Mouse (Mus musculus): Measurements from ENCODE around the gene Zfp92. TPM values are rescaled to one million over a fixed set of nuclear protein-coding genes. Genes with fewer than 3 reads are reported as not detected.
A peak's percentile ranks its signal among the peaks of the same experiment; 100 is the strongest.

Zfp92 gene
- total RNA-seq, 2 experiments from 2014 or later: 0.05 TPM; not detected in 1

DNA sequence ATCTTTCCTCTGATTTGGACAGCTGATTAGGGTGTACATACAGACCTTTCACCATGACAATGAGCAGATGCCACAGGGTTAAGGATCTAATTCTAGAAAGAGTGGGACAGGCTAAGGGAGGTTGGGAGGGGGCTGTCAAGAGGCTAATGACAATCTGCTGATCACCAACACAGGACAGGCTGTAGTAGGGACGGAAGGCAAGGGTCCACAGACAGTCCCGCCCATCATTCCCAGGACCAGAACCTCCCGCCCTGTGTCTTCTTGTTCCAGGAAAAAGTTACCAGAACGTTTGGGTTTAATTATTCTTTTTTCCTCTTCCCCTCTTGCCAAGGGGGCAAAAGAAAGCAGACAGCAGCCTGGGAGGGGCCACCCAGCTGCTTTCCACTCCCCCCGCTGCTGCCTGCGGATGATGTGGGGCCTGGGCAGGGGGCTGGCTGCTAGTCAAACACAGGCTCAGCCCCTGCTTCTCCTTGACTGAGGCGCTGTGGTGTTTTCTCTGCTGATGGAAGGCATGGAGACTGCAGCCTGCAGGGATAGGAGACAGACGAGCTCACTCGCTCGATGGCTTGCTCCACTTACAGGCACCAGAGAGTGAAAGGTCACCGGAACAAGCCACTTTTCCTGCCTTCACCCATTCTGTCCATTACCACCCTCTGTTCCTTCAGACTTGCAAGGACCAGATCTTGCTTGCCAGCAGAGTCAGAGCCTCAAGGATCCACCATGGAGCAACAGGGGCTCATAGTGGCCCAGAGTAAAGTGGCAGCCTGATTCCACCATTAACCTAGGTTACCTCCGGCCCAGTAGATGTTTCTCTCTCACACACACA is 63.7 kb downstream of the Zfp92 start:
- peak; percentile 15 for DNase-seq

DNA sequence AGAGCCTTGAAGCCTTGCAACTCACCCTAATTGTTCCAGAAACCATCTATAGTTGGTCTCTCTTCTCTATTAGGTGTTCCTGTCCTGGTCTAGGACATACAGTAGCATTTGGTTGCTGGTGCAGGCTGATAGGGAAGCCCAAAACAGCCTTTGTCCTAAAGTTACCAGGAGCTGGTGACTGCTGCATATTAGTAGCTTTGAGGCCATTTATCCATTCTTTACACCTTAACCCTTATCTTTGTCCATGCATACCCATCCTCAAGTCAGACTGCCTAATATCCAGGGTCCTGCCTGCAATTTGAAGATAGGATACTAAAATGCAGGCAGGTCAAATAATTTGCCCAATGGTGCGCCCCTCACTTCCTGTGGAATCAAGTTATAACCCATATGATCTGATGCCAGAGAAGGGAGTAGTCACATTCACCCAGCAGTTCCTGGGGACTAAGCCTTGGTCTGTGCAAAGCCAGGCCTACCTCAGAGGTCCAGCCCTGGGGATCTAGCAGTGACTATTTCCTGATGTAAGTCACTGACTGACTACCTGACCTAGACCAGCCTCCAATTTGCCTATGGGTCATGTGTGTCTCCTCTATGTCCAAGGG is 64.9 kb downstream of the Zfp92 start:
- DNase-seq: no peak

DNA sequence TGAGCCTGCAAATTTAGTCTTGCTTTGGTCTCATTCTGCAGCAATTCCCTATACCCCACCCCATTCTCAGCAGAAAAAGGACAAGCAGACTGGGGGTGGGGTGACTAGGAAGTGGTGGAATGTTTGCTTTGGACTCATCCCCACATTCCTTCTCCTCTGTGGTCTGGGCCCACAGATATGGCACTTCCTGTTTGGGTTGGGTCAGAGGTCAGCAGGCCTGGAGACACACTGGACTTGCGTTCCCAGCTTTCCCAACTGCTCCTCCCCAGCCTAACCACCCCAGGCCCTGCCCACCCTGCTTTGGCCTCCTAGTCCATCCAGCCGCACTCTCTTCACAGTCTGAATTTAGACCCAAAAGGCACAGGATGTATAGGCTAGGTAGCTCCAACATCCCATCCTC is 65.7 kb downstream of the Zfp92 start:
- DNase-seq: no peak

DNA sequence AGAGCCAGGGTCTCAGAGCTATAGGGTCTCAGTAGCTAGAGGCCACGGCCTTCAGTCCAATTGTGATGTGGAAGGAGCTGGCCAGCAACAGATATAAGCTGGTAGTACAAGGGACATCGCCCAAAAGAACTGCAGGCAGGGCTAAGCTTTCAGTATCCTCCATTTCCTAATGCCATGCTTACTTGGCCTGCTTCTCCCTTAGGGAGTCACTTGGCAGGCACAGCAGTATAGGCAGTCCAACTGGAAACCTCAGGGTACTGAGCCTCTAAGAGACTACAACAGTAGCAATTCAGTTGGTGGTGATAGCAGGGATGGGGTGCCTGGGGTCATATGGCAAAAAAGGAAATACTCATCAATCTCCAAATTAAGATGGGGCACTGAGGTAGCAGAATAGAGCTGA is 66.6 kb downstream of the Zfp92 start:
- no peak for DNase-seq

Other genes with a start within 250 kb of the Zfp92 start
- not detected for gene Spin2d, start 234.1 kb upstream of the Zfp92 start, total RNA-seq (2021)
- 1 to 10 TPM; 6.6 to 8.4 TPM for gene Xlr3b, start 218.9 kb upstream of the Zfp92 start, total RNA-seq (2021)
- gene Xlr4b, start 196.8 kb upstream of the Zfp92 start, total RNA-seq (2021): not detected
- gene F8a, start 182.8 kb upstream of the Zfp92 start, total RNA-seq (2021): 1 to 10 TPM; 7.5 to 8.2 TPM
- gene Xlr4c, start 168.0 kb upstream of the Zfp92 start, total RNA-seq (2021): under 1 TPM in 1 of 2 experiments, not detected in 1; 0.80 TPM
- gene Xlr3c, start 145.7 kb upstream of the Zfp92 start, total RNA-seq (2021): under 1 TPM; 0.38 to 0.45 TPM
- not detected for gene Xlr5a, start 118.1 kb upstream of the Zfp92 start, total RNA-seq (2021)
- not detected for gene Xlr5c, start 118.1 kb upstream of the Zfp92 start, total RNA-seq (2021)
- not detected for gene Gm45015, start 74.3 kb upstream of the Zfp92 start, total RNA-seq (2021)
- gene Zfp275, start 68.5 kb upstream of the Zfp92 start, total RNA-seq (2021): 10 to 100 TPM in 1 of 2 experiments, 1 to 10 TPM in 1; 8.5 to 12.8 TPM
- gene Gm18336, start 12.4 kb upstream of the Zfp92 start, total RNA-seq (2021): not detected
- not detected for gene Trex2, start 24.2 kb downstream of the Zfp92 start, total RNA-seq (2021)
- 10 to 100 TPM; 21.2 to 25.1 TPM for gene Haus7, start 47.9 kb downstream of the Zfp92 start, total RNA-seq (2021)
- 100 to 1,000 TPM; 303 to 408 TPM for gene Bgn, start 72.5 kb downstream of the Zfp92 start, total RNA-seq (2021)
- gene Atp2b3, start 92.0 kb downstream of the Zfp92 start, total RNA-seq (2021): 1 to 10 TPM; 7.8 to 8.4 TPM
- under 1 TPM; 0.09 to 0.11 TPM for gene Dusp9, start 228.3 kb downstream of the Zfp92 start, total RNA-seq (2021)
- 10 to 100 TPM; 13.1 to 15.1 TPM for gene Pnck, start 249.0 kb downstream of the Zfp92 start, total RNA-seq (2021)